Mouse (Mus musculus): ENCODE results near the gene Cnot10. TPM values are rescaled to one million over a fixed set of nuclear protein-coding genes. Genes with fewer than 3 reads are reported as not detected.
A peak's percentile ranks its signal among the peaks of the same experiment; 100 is the strongest.

Cnot10 gene
- polyA plus RNA-seq (2011; ENCODE audit: insufficient read depth, insufficient read length, low replicate concordance, missing spikeins): 20.6 and 34.5 TPM in 2 replicates

DNA sequence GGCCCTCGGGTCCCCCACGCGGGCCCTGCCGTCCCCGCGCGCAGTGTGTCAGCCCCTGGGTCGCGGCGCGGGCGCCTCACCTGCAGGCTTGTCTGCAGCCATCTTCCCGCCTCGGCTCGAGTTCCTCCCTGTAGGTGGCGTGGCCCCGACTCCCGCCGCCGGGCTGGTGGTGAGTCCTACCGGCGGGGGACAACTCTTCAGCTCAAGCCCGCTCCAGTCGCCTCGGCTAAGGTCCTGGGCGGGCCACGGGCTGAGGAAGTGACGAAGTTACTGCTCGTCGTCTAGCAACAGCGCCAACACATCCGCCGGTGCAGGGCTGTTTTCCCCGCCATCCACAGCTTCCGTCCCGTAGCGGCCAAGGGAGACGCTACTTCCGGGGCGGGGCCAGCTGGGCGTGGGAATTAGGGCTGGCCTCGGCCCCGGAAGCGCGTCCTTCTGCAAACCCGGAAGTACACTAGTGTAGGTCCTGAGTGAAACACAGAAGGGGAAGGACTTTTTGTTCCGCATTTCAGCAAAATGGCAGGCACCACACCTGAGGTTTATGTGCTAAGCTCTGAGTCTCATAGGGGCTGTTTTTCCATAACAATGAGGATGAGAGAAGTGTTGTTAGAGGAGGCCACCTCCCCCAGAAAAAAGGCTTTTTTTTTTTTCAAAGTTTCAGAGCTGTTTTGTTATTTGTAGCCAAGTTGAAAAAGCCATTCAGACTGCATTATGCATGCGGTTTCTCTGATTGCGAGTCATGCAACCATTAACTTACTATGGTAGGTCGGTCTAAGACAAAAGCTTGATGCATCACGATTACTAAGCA lies at the start of gene Cnot10:
Cnot10 (minus strand) TSS at position 346 of the 808 bp plus-strand sequence.
- 6% methylated on average over 51 of the region's 51 CpGs for WGBS
- Histone ChIP-seq H3K4me1 (ENCODE audit: control insufficient read depth, insufficient read depth, low read length) (peaks cover 2% of the 10 kb centered on the region), H3K27ac (ENCODE audit: control insufficient read depth, insufficient read depth, low read depth, low read length, poor library complexity) (peak within 1 kb of the TSS; percentile 82), H3K4me3 (replicated peaks; ENCODE audit: control insufficient read depth, low read depth, low read length) (peak within 1 kb of the TSS; percentile 77)
- no peak for TF ChIP-seq CTCF (IDR thresholded peaks at IDR 0.05; ENCODE audit: control insufficient read depth, insufficient read depth, low read length)
- peak; percentile 76; the same call in 1 of the 2 replicates for TF ChIP-seq POLR2A (IDR thresholded peaks at IDR 0.05; ENCODE audit: borderline replicate concordance, control insufficient read depth, low read depth, low read length)

GRCm38 (mm10) chr9:114688953-114689407 lies 49.0 kb upstream of the Cnot10 start:
- under 1% methylated on average over 50 of the region's 50 CpGs for WGBS
- Histone ChIP-seq H3K4me1 (ENCODE audit: control insufficient read depth, insufficient read depth, low read length) (peaks cover 4% of the 10 kb centered on the region; the same call in 1 of the 2 replicates), H3K27ac (ENCODE audit: control insufficient read depth, insufficient read depth, low read depth, low read length, poor library complexity) (peak overlapping the region; percentile 92), H3K4me3 (replicated peaks; ENCODE audit: control insufficient read depth, low read depth, low read length) (peak overlapping the region; percentile 94)
- TF ChIP-seq POLR2A (IDR thresholded peaks at IDR 0.05; ENCODE audit: borderline replicate concordance, control insufficient read depth, low read depth, low read length): no peak
- no peak for TF ChIP-seq CTCF (IDR thresholded peaks at IDR 0.05; ENCODE audit: control insufficient read depth, insufficient read depth, low read length)

DNA sequence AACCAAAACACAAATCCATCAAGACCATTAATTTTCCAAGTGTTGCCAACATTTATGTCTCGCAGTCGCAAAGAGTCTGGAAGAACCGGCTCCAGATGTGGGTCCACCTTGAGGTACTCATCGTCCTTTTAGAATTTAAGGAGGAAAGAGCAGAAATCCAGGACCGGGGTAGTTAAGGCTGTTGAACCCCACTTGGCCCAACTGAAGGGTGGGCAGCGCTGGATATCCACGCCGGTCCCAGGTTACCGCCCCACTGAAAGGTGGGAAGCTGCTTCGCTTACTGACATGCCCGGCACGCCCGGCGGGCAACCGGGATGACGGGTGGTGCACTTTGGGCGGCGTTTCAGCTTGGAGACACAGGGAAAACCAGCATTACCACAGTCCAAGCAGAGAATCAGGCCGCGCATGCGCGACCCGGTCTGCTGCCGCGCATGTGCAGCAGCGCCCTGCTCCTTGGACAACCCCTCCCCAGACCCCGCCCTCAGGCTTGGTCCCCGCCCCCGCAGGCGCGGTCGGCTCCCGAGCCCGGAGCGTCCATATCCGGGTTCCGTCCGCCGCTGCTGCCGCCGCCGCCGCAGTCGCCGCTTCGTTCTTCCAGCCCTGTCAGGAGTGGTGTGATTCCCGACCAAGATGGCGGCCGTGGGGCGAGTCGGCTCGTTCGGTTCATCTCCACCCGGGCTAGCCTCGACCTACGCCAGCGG lies 48.4 kb upstream of the Cnot10 start, which contains the start of gene Dync1li1:
Dync1li1 (plus strand) TSS at position 539 of the 701 bp plus-strand sequence.
- H3K27ac ChIP-seq (ENCODE audit: control insufficient read depth, insufficient read depth, low read depth, low read length, poor library complexity): peak within 1 kb of the TSS; percentile 92
- peak; percentile 71; the same call in 1 of the 2 replicates for TF ChIP-seq POLR2A (IDR thresholded peaks at IDR 0.05; ENCODE audit: borderline replicate concordance, control insufficient read depth, low read depth, low read length)
- no peak for TF ChIP-seq CTCF (IDR thresholded peaks at IDR 0.05; ENCODE audit: control insufficient read depth, insufficient read depth, low read length)
- H3K4me3 ChIP-seq (replicated peaks; ENCODE audit: control insufficient read depth, low read depth, low read length): peak within 1 kb of the TSS; percentile 94
- peaks cover 4% of the 10 kb centered on the region; the same call in 1 of the 2 replicates for H3K4me1 ChIP-seq (ENCODE audit: control insufficient read depth, insufficient read depth, low read length)
- 1% methylated on average over 57 of the region's 57 CpGs for WGBS

DNA sequence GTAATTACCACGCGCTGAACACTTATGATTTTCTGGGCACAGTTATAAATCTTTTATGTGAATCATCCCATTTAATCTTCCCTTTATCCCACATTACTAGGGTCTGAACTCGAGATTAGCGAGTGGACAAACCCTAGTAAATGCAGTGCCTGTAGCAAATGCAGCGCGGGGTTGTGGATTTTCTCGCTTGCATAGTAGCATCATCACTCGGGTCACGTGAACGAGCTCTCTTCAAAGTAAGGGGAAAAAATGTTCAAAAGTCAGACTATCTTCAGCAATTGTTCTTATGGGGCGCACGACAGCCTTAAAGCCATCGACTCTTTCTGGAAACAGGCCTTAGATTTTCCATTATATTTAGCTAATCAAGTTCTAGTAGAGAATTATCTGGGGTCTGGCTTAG lies 47.7 kb upstream of the Cnot10 start:
- Histone ChIP-seq H3K4me1 (ENCODE audit: control insufficient read depth, insufficient read depth, low read length) (peaks cover 4% of the 10 kb centered on the region; the same call in 1 of the 2 replicates), H3K27ac (ENCODE audit: control insufficient read depth, insufficient read depth, low read depth, low read length, poor library complexity) (no peak overlapping the region), H3K4me3 (replicated peaks; ENCODE audit: control insufficient read depth, low read depth, low read length) (no peak overlapping the region)
- WGBS: 84% methylated on average over 13 of the region's 13 CpGs
- no peak for TF ChIP-seq CTCF (IDR thresholded peaks at IDR 0.05; ENCODE audit: control insufficient read depth, insufficient read depth, low read length)
- no peak for TF ChIP-seq POLR2A (IDR thresholded peaks at IDR 0.05; ENCODE audit: borderline replicate concordance, control insufficient read depth, low read depth, low read length)

DNA sequence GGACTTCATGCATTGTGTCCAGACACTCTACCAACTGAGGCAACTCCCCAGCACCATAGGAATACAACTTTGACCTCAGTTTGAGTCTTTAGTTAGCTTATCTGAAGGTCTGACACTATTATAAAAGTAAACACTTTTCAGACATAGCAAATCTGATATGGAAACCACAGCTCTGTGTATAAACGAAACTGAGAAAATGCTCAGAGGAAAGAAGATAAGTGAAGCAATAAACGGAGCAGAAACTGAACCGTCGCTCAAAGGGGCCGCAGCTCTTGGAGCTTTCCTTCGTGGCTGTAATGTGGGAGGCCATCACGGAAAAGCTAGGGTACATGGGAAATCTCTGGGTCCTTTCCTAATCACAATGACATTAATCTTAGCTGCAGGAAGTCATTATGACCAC lies 46.3 kb upstream of the Cnot10 start:
- Histone ChIP-seq H3K4me1 (ENCODE audit: control insufficient read depth, insufficient read depth, low read length) (peaks cover 4% of the 10 kb centered on the region; the same call in 1 of the 2 replicates), H3K27ac (ENCODE audit: control insufficient read depth, insufficient read depth, low read depth, low read length, poor library complexity) (no peak overlapping the region), H3K4me3 (replicated peaks; ENCODE audit: control insufficient read depth, low read depth, low read length) (no peak overlapping the region)
- 40% methylated on average over 7 of the region's 7 CpGs for WGBS
- no peak for TF ChIP-seq CTCF (IDR thresholded peaks at IDR 0.05; ENCODE audit: control insufficient read depth, insufficient read depth, low read length)
- no peak for TF ChIP-seq POLR2A (IDR thresholded peaks at IDR 0.05; ENCODE audit: borderline replicate concordance, control insufficient read depth, low read depth, low read length)

- Histone ChIP-seq H3K4me1 (ENCODE audit: control insufficient read depth, insufficient read depth, low read length) (no peaks in the 10 kb centered on the region; the same call in 1 of the 2 replicates), H3K27ac (ENCODE audit: control insufficient read depth, insufficient read depth, low read depth, low read length, poor library complexity) (no peak overlapping the region), H3K4me3 (replicated peaks; ENCODE audit: control insufficient read depth, low read depth, low read length) (no peak overlapping the region)
- WGBS: 42% methylated on average over 4 of the region's 4 CpGs
- TF ChIP-seq POLR2A (IDR thresholded peaks at IDR 0.05; ENCODE audit: borderline replicate concordance, control insufficient read depth, low read depth, low read length): no peak
- TF ChIP-seq CTCF (IDR thresholded peaks at IDR 0.05; ENCODE audit: control insufficient read depth, insufficient read depth, low read length): no peak
Observed at GRCm38 (mm10) chr9:114682193-114682592, 42.2 kb upstream of the Cnot10 start.

DNA sequence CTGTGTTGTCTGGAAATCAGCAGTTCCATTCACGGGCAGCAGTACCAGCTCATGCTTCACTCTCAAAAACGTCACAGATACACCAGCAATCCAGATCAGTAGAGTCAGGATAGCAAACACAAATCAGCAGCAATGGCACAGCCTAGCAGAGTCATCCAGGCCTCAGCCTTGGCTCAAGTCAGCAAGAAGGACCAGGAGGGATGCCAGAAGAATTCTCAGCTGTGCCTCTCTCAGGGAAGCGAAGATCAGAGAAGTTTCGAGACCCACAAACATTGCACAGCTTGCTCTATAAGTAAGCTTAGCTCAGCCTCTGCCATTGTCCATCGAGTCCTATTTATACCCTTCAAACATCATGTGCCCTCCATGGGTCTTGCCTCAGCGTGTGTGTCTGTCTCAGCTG lies 40.5 kb upstream of the Cnot10 start:
- no peak overlapping the region for H3K4me3 ChIP-seq (replicated peaks; ENCODE audit: control insufficient read depth, low read depth, low read length)
- H3K27ac ChIP-seq (ENCODE audit: control insufficient read depth, insufficient read depth, low read depth, low read length, poor library complexity): no peak overlapping the region
- H3K4me1 ChIP-seq (ENCODE audit: control insufficient read depth, insufficient read depth, low read length): no peaks in the 10 kb centered on the region; the same call in 1 of the 2 replicates
- TF ChIP-seq POLR2A (IDR thresholded peaks at IDR 0.05; ENCODE audit: borderline replicate concordance, control insufficient read depth, low read depth, low read length) (no peak), CTCF (IDR thresholded peaks at IDR 0.05; ENCODE audit: control insufficient read depth, insufficient read depth, low read length) (no peak)
- WGBS: 75% methylated on average over 6 of the region's 6 CpGs

DNA sequence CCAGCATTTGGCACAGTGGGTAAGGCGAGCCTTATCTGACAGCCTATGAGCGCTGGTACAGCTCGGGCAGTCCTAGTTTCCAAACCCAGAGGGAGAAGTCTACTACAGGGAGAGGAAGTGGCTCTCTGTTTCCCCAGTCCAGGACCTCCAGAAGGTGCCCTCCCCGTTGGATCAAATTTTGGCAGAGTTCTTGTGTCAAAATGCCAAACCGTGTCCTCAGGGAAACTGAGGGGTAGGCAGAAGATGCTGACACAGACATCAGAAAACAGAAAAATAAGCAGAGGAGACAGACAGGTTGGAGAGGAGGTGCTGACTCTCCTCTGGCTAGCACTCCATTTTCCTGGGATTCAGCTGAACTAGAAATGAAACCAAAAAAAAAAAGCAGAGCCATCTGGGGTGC lies 40.0 kb upstream of the Cnot10 start:
- WGBS: 52% methylated on average over 5 of the region's 5 CpGs
- no peak overlapping the region for H3K27ac ChIP-seq (ENCODE audit: control insufficient read depth, insufficient read depth, low read depth, low read length, poor library complexity)
- H3K4me3 ChIP-seq (replicated peaks; ENCODE audit: control insufficient read depth, low read depth, low read length): no peak overlapping the region
- no peak for TF ChIP-seq CTCF (IDR thresholded peaks at IDR 0.05; ENCODE audit: control insufficient read depth, insufficient read depth, low read length)
- TF ChIP-seq POLR2A (IDR thresholded peaks at IDR 0.05; ENCODE audit: borderline replicate concordance, control insufficient read depth, low read depth, low read length): no peak
- no peaks in the 10 kb centered on the region; the same call in 1 of the 2 replicates for H3K4me1 ChIP-seq (ENCODE audit: control insufficient read depth, insufficient read depth, low read length)
